12 mouse cellular contexts compared by ENCODE assay signal in the genomic region with DNA sequence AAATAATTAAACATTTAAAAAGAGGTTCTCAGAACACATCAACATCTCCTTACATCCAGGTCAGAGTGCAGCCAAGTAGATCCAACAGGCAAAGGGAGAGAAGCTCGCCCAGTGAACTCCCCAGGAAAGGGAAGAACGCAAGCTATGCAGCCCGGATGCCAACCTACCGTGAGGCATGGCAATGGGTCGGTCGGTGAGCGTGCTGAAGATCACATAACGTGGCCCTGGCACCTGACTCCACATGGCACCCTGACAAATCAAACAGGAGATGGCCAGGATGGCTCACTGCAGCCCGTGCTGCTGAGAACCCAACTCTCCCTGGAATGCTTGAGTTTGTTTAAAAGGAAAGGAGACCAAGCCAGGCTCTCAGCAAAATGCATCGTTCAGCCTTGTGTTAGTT.
"Had no signal": no experiment of that assay in that cellular context is flagged by ENCODE, and none has a peak within 500 bp of the region (broad histone marks: within the 10 kb centered on the region; RNA-seq: fewer than 3 reads in every experiment).

No protein-coding gene starts in this region.

- H3K4me3 ChIP-seq: limb, embryonic 13.5 days; midbrain, embryonic 12.5 days had no signal

- H3K9ac ChIP-seq: limb, embryonic 13.5 days; lung, embryonic 14.5 days; midbrain, embryonic 12.5 days had no signal

- H3K9me3 ChIP-seq: limb, embryonic 13.5 days; midbrain, embryonic 12.5 days had no signal

- H3K27me3 ChIP-seq: limb, embryonic 13.5 days; midbrain, embryonic 12.5 days had no signal

- H3K4me2 ChIP-seq: limb, embryonic 13.5 days; liver, embryonic 11.5 days; lung, embryonic 14.5 days; midbrain, embryonic 12.5 days had no signal

- H3K4me1 ChIP-seq: limb, embryonic 13.5 days; midbrain, embryonic 12.5 days had no signal

- H3K36me3 ChIP-seq: limb, embryonic 13.5 days; midbrain, embryonic 12.5 days had no signal

- ATAC-seq: midbrain, embryonic 16.5 days had no signal

- DNase-seq: kidney, postnatal 14 days; left cerebral cortex, postnatal 4 days; lung, embryonic 14.5 days; lung, postnatal 10 days; lung, postnatal 4 days; right cerebral cortex, adult 18-20 months; right cerebral cortex, postnatal 25 days; thymus, postnatal 4 days had no signal

- H3K27ac ChIP-seq: limb, embryonic 13.5 days; midbrain, embryonic 12.5 days had no signal
